Mouse (Mus musculus) cerebellum, adult 2 months (tissue): Measurements from ENCODE around the gene Tbccd1.

Experiments
- CTCF ChIP-seq: fragments of 200-500 bp; IDR thresholded peaks from 2 replicates; pipeline ENCODE4 v1.5.1; 2011; ENCODE audit warnings: low read depth, mild to moderate bottlenecking, control low read depth, low read length, moderate library complexity, borderline replicate concordance; ENCODE audit not compliant: insufficient read depth
- POLR2A ChIP-seq: fragments of 200-500 bp; IDR thresholded peaks from 2 replicates; pipeline ENCODE4 v1.6.1; 2011; ENCODE audit warnings: low read length, control low read depth, borderline replicate concordance; ENCODE audit not compliant: insufficient read depth

DNA sequence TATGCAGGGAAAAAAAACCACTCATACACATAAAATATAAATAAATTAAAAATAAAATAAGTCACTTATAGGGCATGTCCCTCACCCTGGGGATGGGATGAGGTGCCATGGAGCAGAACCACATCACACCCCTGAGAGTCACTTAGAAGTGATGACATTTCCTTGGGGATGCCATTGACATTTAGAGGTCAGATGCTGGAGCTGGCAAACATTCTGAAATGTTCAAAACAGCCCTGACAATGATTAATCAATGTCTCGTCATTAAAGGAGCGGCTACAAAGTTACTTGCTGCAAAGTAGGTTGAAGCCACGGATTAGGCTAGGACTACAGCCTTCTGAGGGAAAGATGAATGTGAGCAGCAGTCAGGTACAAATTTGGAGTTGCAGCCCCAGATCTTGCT lies 43.9 kb upstream of the Tbccd1 start:
- TF ChIP-seq CTCF: no peak
- no peak for TF ChIP-seq POLR2A
